Mouse (Mus musculus) forebrain, postnatal 0 days (tissue): ENCODE measurements around the gene Slc26a3. TPM values are rescaled to one million over a fixed set of nuclear protein-coding genes. Genes with fewer than 3 reads are reported as not detected.
"Not testable (repeated sequence)": the region's sequence is repeated elsewhere in the genome, so short reads cannot be mapped to it uniquely, and the experiment has no call there.

Experiments used
- ATAC-seq: fragments of 200-750 bp; cut with Nextera tagmentation; 2 replicates; pipeline ENCODE4 v1.8.0; 2017; ENCODE audit warnings: mild to moderate bottlenecking, moderate library complexity
- DNase-seq: peaks from one replicate; pipeline ENCODE4 v3.0.0-alpha.2; 2015
- H3K27ac ChIP-seq: fragments of 300-500 bp; sonication (generic); 2 replicates; pipeline ENCODE4 v1.5.1; 2014; ENCODE audit warnings: low read depth, mild to moderate bottlenecking, antibody characterized with exemption, low read length, moderate library complexity, mixed read lengths
- H3K27me3 ChIP-seq: fragments of 300-500 bp; sonication (generic); 2 replicates; pipeline ENCODE4 v1.6.1; 2014; ENCODE audit warnings: mild to moderate bottlenecking, low read length, mixed read lengths; ENCODE audit not compliant: insufficient read depth
- H3K36me3 ChIP-seq: fragments of 300-500 bp; sonication (generic); 2 replicates; pipeline ENCODE4 v1.6.1; 2014; ENCODE audit warnings: mild to moderate bottlenecking, moderate library complexity; ENCODE audit not compliant: insufficient read depth
- H3K4me1 ChIP-seq: fragments of 300-500 bp; sonication (generic); 2 replicates; pipeline ENCODE4 v1.6.1; 2014; ENCODE audit warnings: antibody characterized with exemption; ENCODE audit not compliant: insufficient read depth
- H3K4me2 ChIP-seq: fragments of 300-500 bp; sonication (generic); 2 replicates; pipeline ENCODE4 v1.6.1; 2014; ENCODE audit warnings: low read depth, mild to moderate bottlenecking, moderate library complexity
- H3K4me3 ChIP-seq: fragments of 300-500 bp; sonication (generic); 2 replicates; pipeline ENCODE4 v1.5.1; 2014; ENCODE audit warnings: low read depth, low read length, mixed read lengths
- H3K9ac ChIP-seq: fragments of 300-500 bp; sonication (generic); 2 replicates; pipeline ENCODE4 v1.6.1; 2014; ENCODE audit warnings: mild to moderate bottlenecking
- H3K9me3 ChIP-seq: fragments of 300-500 bp; sonication (generic); 2 replicates; pipeline ENCODE4 v1.6.1; 2016; ENCODE audit warnings: low read length
- CTCF ChIP-seq: sonication (generic); IDR thresholded peaks from 2 replicates; pipeline ENCODE4 v1.5.1; 2016; ENCODE audit warnings: antibody characterized with exemption, control low read depth, low read depth
- WGBS: fragments of 180-500 bp; shearing (Covaris S2); extraction: QIAGEN DNeasy Blood & Tissue Kit; methylation state at CpG from one replicate; pipeline ENCODE4 v1.1.7; 2014; 5-methylcytosine and 5-hydroxymethylcytosine counted together
- polyA plus RNA-seq: library from polyadenylated mRNA; unstranded; fragments of >200 nt; fragmentation: Nextera tagmentation; extraction: Ambion mirVana; gene quantifications from 2 replicates; pipeline ENCODE4 v1.2.1, GENCODE M21; 2015
- total RNA-seq: library from RNA; depleted of rRNA; stranded (reverse); fragments of >200 nt; gene quantifications from 2 replicates; pipeline ENCODE4 v1.2.3, GENCODE M21; 2014

Slc26a3 gene
- total and polyA plus RNA-seq, 2 experiments from 2014 or later: not detected

DNA sequence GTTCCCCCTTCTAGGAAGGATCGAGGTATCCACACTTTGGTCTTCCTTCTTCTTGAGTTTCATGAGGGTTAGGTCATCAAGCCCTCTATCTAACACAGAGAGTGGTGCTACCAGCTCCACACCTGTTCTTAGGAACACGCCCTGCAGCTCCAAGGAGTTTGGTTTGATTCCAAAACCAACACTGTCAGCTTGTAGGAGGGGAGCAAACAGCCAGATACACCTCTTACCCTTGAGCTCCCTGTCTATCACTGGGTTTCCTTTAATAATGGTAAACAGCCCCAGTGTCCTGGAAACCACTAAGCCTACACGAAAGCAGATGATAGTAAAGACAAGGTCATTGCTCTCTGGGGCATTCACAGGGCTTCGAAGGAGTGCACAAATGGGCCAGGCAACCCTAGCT, 67.8 kb downstream of the Slc26a3 start:
- Histone ChIP-seq H3K27me3 (no peaks in the 10 kb centered on the region), H3K9ac (no peak overlapping the region), H3K27ac (no peak overlapping the region), H3K4me1 (no peaks in the 10 kb centered on the region), H3K4me3 (no peak overlapping the region), H3K4me2 (no peak overlapping the region), H3K36me3 (no peaks in the 10 kb centered on the region), H3K9me3 (no peaks in the 10 kb centered on the region)
- 84% methylated on average over 4 of the region's 4 CpGs for WGBS
- DNase-seq: no peak
- no peak for ATAC-seq
- TF ChIP-seq CTCF: no peak

DNA sequence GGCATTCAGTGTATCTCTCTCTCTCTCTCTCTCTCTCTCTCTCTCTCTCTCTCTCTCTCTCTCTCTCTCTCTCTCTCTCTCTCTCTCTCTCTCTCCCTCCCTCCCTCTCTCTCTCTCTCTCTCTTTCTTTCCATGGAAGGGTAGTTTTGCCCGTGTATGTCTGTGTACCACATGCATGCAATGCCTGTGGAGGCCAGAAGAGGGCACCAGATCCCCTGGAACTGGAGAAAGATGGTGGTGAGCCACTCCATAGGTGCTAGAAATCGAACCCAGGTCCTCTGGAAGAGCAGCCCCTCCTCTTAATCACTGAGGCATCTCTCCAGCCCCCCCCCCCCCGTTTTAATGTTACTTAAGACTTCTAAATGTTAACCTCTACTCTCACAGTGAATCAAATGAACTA, 69.6 kb downstream of the Slc26a3 start:
- H3K9ac ChIP-seq, H3K27ac ChIP-seq, H3K4me2 ChIP-seq, H3K27me3 ChIP-seq, ATAC-seq, H3K36me3 ChIP-seq, H3K4me3 ChIP-seq, DNase-seq, H3K9me3 ChIP-seq, H3K4me1 ChIP-seq: not testable (repeated sequence)
- TF ChIP-seq CTCF: peak; percentile 43
- 39% methylated on average over 3 of the region's 3 CpGs for WGBS

DNA sequence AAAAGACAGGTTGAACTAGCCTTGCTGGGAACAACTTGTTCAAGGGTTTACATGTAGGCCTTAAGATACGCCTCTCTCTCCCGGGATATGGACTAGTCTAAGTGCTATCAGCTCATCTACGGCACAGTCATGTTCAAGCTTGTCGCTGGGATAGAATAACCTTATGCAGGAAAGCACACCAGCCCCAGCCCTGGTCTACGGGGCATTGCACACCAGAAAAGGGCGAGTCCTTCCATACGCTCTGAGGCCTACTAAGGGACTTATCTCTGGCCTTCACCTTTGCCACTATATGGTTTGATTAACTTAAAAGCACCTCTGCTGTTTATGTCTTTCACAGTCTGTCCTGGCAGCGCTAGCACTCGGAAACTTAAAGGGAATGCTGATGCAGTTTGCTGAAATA, 70.7 kb downstream of the Slc26a3 start:
- WGBS: 94% methylated on average over 9 of the region's 9 CpGs
- ATAC-seq (no peak), DNase-seq (no peak)
- H3K36me3 ChIP-seq: no peaks in the 10 kb centered on the region
- no peak overlapping the region for H3K4me3 ChIP-seq
- H3K4me1 ChIP-seq: no peaks in the 10 kb centered on the region
- H3K4me2 ChIP-seq: no peak overlapping the region
- H3K9ac ChIP-seq: no peak overlapping the region
- no peak overlapping the region for H3K27ac ChIP-seq
- no peak for TF ChIP-seq CTCF
- H3K9me3 ChIP-seq: no peaks in the 10 kb centered on the region
- no peaks in the 10 kb centered on the region for H3K27me3 ChIP-seq

DNA sequence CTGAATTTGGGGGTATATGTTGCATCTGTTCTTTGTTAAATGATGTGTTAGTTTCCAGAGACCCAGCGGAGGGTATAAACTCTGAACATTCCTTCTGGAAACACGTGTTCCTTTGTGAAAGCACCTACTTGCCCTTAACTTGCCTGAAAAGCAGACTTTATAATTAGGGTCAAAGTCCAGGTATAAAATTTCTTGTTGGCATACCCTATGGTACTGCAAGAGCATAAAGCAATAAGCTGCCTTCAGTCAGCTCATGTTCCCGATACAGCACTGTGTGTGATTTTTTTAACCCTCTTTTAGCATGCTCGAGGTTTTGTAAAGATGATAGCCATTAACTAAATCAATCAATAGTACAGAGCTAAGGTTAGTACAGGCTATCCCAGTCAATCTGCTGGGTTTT, 71.9 kb downstream of the Slc26a3 start:
- no peak overlapping the region for H3K9ac ChIP-seq
- 87% methylated on average over 4 of the region's 4 CpGs for WGBS
- H3K4me2 ChIP-seq: no peak overlapping the region
- ATAC-seq (no peak), DNase-seq (no peak)
- H3K4me1 ChIP-seq: no peaks in the 10 kb centered on the region
- H3K27me3 ChIP-seq: no peaks in the 10 kb centered on the region
- no peak for TF ChIP-seq CTCF
- H3K36me3 ChIP-seq: no peaks in the 10 kb centered on the region
- no peak overlapping the region for H3K4me3 ChIP-seq
- no peaks in the 10 kb centered on the region for H3K9me3 ChIP-seq
- H3K27ac ChIP-seq: no peak overlapping the region

DNA sequence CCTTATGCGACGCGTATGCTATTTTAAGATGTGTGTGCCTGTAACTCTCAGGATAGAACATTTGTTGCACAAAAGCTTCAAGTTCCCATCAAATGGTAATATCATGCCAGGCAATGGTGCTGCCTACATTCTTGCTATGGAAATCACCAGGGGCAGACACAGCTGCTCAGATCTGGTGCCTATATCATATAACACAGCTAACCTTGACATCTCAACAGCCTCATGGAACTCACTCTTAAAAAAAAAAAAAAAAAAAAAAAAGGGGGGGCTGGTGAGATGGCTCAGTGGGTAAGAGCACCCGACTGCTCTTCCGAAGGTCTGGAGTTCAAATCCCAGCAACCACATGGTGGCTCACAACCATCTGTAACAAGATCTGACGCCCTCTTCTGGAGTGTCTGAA, 87.5 kb downstream of the Slc26a3 start:
- H3K4me3 ChIP-seq, H3K9me3 ChIP-seq, H3K4me2 ChIP-seq, H3K27ac ChIP-seq, H3K27me3 ChIP-seq, DNase-seq, H3K4me1 ChIP-seq, ATAC-seq, H3K9ac ChIP-seq, H3K36me3 ChIP-seq: not testable (repeated sequence)
- 94% methylated on average over 4 of the region's 6 CpGs for WGBS

DNA sequence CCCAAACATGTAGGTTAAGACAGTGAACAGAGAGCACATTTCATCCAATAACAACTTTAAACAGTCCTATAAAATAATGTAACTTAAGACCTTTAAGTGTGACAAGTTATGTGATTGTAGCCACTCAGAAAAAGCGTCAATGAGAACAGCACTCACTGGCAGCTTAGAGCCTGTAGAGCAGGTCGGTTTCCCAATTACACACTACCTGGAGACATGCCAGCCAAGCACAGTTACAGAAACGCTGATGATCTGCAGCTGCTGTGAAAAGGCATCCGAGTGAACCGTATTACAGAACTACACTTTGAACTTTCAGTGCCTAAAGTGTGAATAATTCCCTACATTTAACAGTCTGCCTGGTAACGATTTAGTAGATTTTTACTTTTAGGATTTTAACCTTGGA, 95.8 kb downstream of the Slc26a3 start:
- no peak for TF ChIP-seq CTCF
- Histone ChIP-seq H3K27ac (no peak overlapping the region), H3K4me2 (no peak overlapping the region), H3K9me3 (no peaks in the 10 kb centered on the region), H3K4me1 (no peaks in the 10 kb centered on the region), H3K9ac (no peak overlapping the region), H3K4me3 (no peak overlapping the region), H3K36me3 (peaks cover 26% of the 10 kb centered on the region), H3K27me3 (no peaks in the 10 kb centered on the region)
- DNase-seq (peak; percentile 9), ATAC-seq (no peak)
- 51% methylated on average over 6 of the region's 6 CpGs for WGBS

DNA sequence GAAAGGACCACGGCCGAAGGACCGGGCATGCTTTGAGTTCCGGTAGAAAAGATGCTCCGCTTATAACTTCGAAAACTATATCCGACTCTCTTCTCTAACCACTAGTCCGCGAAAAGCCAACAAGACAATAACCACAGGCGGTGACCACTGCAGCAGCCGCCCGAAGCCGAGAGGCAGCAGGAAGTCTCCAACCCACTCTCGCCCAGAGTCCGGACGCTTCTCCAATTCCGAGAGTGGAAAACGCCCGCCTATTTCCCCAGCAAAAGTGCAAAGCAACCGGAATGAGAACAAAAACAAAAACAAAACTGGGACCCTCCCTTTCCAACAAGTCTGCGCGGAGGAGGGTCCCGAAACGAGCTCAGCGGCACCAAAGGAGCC, 108.3 kb downstream of the Slc26a3 start:
- no peak for DNase-seq
- peaks cover 6% of the 10 kb centered on the region; the same call in 1 of the 2 replicates for H3K4me1 ChIP-seq
- no peaks in the 10 kb centered on the region for H3K9me3 ChIP-seq
- 2% methylated on average over 20 of the region's 25 CpGs for WGBS
- peaks cover 5% of the 10 kb centered on the region for H3K36me3 ChIP-seq
- peak overlapping the region; percentile 69 for H3K4me3 ChIP-seq
- H3K9ac ChIP-seq: peak overlapping the region; percentile 65
- peak overlapping the region; percentile 91 for H3K27ac ChIP-seq
- TF ChIP-seq CTCF: no peak
- H3K4me2 ChIP-seq: peak overlapping the region; percentile 67
- ATAC-seq: no peak
- no peaks in the 10 kb centered on the region for H3K27me3 ChIP-seq
